Mouse (Mus musculus) hindbrain, embryonic 14.5 days (tissue): Measurements from ENCODE around the gene Vps37d. TPM values are rescaled to one million over a fixed set of nuclear protein-coding genes. Genes with fewer than 3 reads are reported as not detected.
"Not testable (repeated sequence)": the region's sequence is repeated elsewhere in the genome, so short reads cannot be mapped to it uniquely, and the experiment has no call there.

ENCODE experiments used
- ATAC-seq: fragments of 200-750 bp; cut with Nextera tagmentation; 2 replicates; pipeline ENCODE4 v1.8.0; 2017; ENCODE audit warnings: moderate number of reproducible peaks, mild to moderate bottlenecking, moderate TSS enrichment, moderate library complexity; ENCODE audit not compliant: low FRiP score
- DNase-seq: peaks from one replicate; pipeline ENCODE4 v3.0.0-alpha.2; 2015; ENCODE audit warnings: low spot score
- H3K27ac ChIP-seq: fragments of 300-500 bp; sonication (generic); 2 replicates; pipeline ENCODE4 v1.5.1; 2014; ENCODE audit warnings: mild to moderate bottlenecking, moderate library complexity
- H3K27me3 ChIP-seq: fragments of 300-500 bp; sonication (generic); 2 replicates; pipeline ENCODE4 v1.6.1; 2014; ENCODE audit warnings: mild to moderate bottlenecking, low read length, mixed read lengths; ENCODE audit not compliant: control insufficient read depth, insufficient read depth
- H3K36me3 ChIP-seq: fragments of 300-500 bp; sonication (generic); replicated peaks from 2 replicates; pipeline ENCODE4 v1.6.1; 2014; ENCODE audit not compliant: control insufficient read depth, insufficient read depth
- H3K4me1 ChIP-seq: fragments of 300-500 bp; sonication (generic); replicated peaks from 2 replicates; pipeline ENCODE4 v1.6.1; 2014; ENCODE audit warnings: antibody characterized with exemption, low read length, mixed read lengths; ENCODE audit not compliant: control insufficient read depth, insufficient read depth
- H3K4me2 ChIP-seq: fragments of 300-500 bp; sonication (generic); replicated peaks from 2 replicates; pipeline ENCODE4 v1.6.1; 2014; ENCODE audit warnings: mild to moderate bottlenecking, moderate library complexity
- H3K4me3 ChIP-seq: fragments of 300-500 bp; sonication (generic); replicated peaks from 2 replicates; pipeline ENCODE4 v1.5.1; 2014; ENCODE audit warnings: mild to moderate bottlenecking, low read length
- H3K9ac ChIP-seq: fragments of 300-500 bp; sonication (generic); 2 replicates; pipeline ENCODE4 v1.6.1; 2014
- H3K9me3 ChIP-seq: fragments of 300-500 bp; sonication (generic); 2 replicates; pipeline ENCODE4 v1.6.1; 2016; ENCODE audit warnings: low read length; ENCODE audit not compliant: control insufficient read depth
- WGBS: fragments of 180-500 bp; shearing (Covaris S2); extraction: QIAGEN DNeasy Blood & Tissue Kit; methylation state at CpG from one replicate; pipeline ENCODE4 v1.1.7; 2014; 5-methylcytosine and 5-hydroxymethylcytosine counted together
- polyA plus RNA-seq: library from polyadenylated mRNA; unstranded; fragments of >200 nt; fragmentation: Nextera tagmentation; extraction: Ambion mirVana; gene quantifications from 2 replicates; pipeline ENCODE4 v1.2.1, GENCODE M21; 2014

Gene Vps37d
- polyA plus RNA-seq, 1 experiment from 2014 or later, result 32.9 TPM

- peak within 1 kb of the TSS; percentile 94 for H3K4me2 ChIP-seq
- WGBS, result 76% methylated on average over 9 of the region's 9 CpGs
- H3K4me3 ChIP-seq, result peak within 1 kb of the TSS; percentile 96
- not testable (repeated sequence) for DNase-seq, ATAC-seq, H3K9me3 ChIP-seq, H3K27me3 ChIP-seq
- H3K36me3 ChIP-seq, result peaks cover 31% of the 10 kb centered on the region
- peaks cover 24% of the 10 kb centered on the region for H3K4me1 ChIP-seq
- peak within 1 kb of the TSS; percentile 51 for H3K27ac ChIP-seq
- peak within 1 kb of the TSS; percentile 76 for H3K9ac ChIP-seq
Observed at GRCm38 (mm10) chr5:135064909-135065446, 13.1 kb downstream of the Vps37d start, which contains the start of gene Bud23. Gene Bud23, minus strand, starts transcription at chr5:135064959.

- 1% methylated on average over 37 of the region's 40 CpGs for WGBS
- ATAC-seq (peak; percentile 22; the same call in 1 of the 2 replicates), DNase-seq (no peak)
- Histone ChIP-seq H3K27ac (peak overlapping the region; percentile 51), H3K4me2 (peak overlapping the region; percentile 94), H3K36me3 (peaks cover 37% of the 10 kb centered on the region), H3K9ac (peak overlapping the region; percentile 76), H3K9me3 (no peaks in the 10 kb centered on the region), H3K4me3 (peak overlapping the region; percentile 96), H3K27me3 (no peaks in the 10 kb centered on the region), H3K4me1 (peaks cover 24% of the 10 kb centered on the region)
Observed at GRCm38 (mm10) chr5:135064382-135064766, 13.7 kb downstream of the Vps37d start.

DNA sequence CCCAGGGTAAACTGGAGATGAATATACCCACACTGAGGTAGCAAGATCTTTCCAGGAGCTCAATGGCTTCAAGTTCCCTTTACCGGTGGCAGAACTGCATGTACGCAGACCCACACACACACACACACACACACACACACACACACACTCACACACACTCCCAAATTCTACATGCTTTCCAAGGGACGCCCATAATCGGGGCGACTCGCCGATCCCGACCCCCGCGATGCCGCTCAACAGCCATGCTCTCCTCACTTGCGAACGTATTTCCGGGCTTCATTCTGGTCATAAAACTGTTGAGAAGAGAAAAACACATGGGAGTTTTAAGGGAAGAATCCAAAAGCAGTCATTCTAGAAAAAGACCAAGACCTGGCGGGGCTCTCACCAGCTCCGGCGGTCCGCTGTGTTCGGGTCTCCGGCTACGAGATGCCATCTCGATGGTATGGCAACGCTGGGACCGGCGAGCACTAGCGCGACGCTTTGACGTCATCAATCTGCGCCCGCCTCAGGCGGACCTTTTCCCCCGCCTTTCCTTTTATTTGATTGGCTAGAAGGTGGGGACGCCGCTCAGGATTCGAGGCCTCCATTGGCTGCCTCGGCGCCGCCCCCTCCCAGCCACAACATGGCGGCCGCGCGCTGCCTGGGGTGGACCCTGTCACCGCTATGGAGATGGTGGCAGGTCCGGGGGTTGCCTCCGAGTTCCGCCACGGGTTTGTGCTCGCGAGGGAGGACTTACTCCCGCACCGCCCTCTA is 14.3 kb downstream of the Vps37d start, which contains the start of gene Dnajc30:
Gene Dnajc30 (plus strand): TSS at position 574 of the 753 bp plus-strand sequence.
- peak within 1 kb of the TSS; percentile 96 for H3K4me3 ChIP-seq
- peak within 1 kb of the TSS; percentile 51 for H3K27ac ChIP-seq
- H3K9me3 ChIP-seq, result no peaks in the 10 kb centered on the region
- H3K4me2 ChIP-seq, result peak within 1 kb of the TSS; percentile 94
- under 1% methylated on average over 47 of the region's 52 CpGs for WGBS
- no peaks in the 10 kb centered on the region for H3K27me3 ChIP-seq
- H3K4me1 ChIP-seq, result peaks cover 24% of the 10 kb centered on the region
- DNase-seq, result peak; percentile 99
- peaks cover 43% of the 10 kb centered on the region for H3K36me3 ChIP-seq
- peak within 1 kb of the TSS; percentile 76 for H3K9ac ChIP-seq
- peak; percentile 96 for ATAC-seq

DNA sequence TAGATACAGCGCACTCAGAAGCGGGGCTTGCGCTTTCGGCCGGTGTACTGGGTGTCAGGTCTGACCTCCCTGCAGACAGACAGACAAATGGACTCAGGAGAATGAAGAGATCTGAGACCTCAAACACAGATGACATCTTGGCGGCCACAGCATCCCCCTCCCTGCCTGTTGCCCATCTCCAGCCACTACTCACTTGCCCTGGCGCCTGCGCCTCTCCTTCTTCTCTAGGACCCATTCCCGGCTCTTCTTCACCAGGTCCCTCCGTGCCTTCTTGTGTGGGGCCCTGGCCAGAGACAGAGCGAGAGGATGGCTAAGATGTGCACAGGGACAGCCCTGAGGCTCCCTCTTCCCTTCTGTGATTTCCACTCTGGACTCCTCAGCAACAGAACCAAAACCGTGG is 24.7 kb downstream of the Vps37d start:
- H3K9me3 ChIP-seq, result no peaks in the 10 kb centered on the region
- DNase-seq, result no peak
- no peak overlapping the region for H3K4me2 ChIP-seq
- H3K9ac ChIP-seq, result no peak overlapping the region
- no peaks in the 10 kb centered on the region for H3K4me1 ChIP-seq
- 97% methylated on average over 12 of the region's 12 CpGs for WGBS
- H3K27me3 ChIP-seq, result no peaks in the 10 kb centered on the region
- peaks cover 74% of the 10 kb centered on the region for H3K36me3 ChIP-seq
- no peak overlapping the region for H3K4me3 ChIP-seq
- ATAC-seq, result no peak
- H3K27ac ChIP-seq, result no peak overlapping the region

DNA sequence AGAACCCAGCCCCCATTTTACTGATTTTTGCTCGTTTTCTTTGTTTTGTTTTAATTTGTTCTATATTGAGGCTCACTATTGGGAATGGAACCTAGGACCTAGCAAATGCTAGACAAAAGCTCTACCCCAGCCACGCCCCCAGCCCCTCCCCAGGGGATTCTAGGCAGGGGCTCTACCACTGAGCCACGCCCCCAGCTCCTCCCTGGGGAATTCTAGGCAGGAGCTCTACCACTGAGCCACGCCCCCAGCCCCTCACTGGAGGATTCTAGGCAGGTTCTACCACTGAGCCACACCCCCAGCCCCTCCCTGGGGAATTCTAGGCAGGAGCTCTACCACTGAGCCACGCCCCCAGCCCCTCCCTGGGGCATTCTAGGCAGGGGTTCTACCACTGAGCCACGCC is 28.8 kb downstream of the Vps37d start:
- peaks cover 63% of the 10 kb centered on the region for H3K36me3 ChIP-seq
- H3K9me3 ChIP-seq, H3K4me3 ChIP-seq, DNase-seq, H3K4me2 ChIP-seq, H3K27ac ChIP-seq, H3K4me1 ChIP-seq, H3K27me3 ChIP-seq, ATAC-seq, H3K9ac ChIP-seq: not testable (repeated sequence)
- WGBS, result 96% methylated on average over 6 of the region's 6 CpGs

DNA sequence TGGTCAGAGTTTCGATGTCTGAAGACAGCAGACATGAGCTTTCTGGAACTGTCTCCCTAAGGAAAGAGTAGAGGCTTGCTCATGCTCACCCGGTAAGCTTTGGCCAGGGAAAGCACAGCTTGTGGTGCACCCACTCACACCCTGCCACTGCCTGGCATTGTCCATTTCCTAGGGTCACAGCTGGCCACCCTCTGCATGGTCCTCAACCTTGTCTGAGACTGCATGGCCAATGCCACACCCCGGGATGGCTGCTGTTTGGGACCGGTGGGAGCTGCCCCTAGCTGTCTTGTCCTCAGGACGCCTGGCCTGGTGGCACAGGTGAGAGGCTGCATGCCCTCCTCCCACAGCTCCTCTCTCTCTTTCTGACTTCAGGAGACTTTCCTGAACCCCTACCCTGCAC is 29.5 kb downstream of the Vps37d start:
- Histone ChIP-seq H3K9me3 (no peaks in the 10 kb centered on the region), H3K9ac (no peak overlapping the region), H3K27me3 (no peaks in the 10 kb centered on the region), H3K4me1 (no peaks in the 10 kb centered on the region), H3K4me2 (no peak overlapping the region), H3K4me3 (no peak overlapping the region), H3K27ac (no peak overlapping the region), H3K36me3 (peaks cover 58% of the 10 kb centered on the region)
- ATAC-seq (no peak), DNase-seq (no peak)
- WGBS, result 92% methylated on average over 5 of the region's 5 CpGs

DNA sequence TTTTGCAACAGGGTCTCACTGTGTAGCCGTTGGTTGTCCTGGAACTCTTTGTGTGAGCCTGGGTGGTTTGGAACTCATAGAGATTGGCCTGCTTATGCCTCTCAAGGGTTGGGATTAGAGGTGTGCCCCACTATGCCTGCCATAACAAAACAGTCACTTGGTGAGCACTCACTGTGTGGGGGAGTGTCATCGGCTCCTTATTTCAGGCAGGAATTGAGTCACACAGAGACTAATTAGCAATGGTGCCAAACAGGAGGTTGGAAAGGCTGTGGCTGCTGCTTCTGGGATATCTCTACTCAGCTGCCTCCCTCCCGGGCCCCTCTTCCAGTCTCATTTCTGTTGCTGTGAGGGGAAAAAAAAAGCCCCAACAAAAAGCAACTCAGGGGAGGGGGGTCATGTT is 33.5 kb downstream of the Vps37d start:
- H3K27ac ChIP-seq, result no peak overlapping the region
- H3K4me1 ChIP-seq, result no peaks in the 10 kb centered on the region
- peaks cover 46% of the 10 kb centered on the region for H3K36me3 ChIP-seq
- no peak overlapping the region for H3K9ac ChIP-seq
- no peak for ATAC-seq
- H3K4me3 ChIP-seq, result no peak overlapping the region
- no peak overlapping the region for H3K4me2 ChIP-seq
- 95% methylated on average over 3 of the region's 3 CpGs for WGBS
- no peaks in the 10 kb centered on the region for H3K9me3 ChIP-seq
- H3K27me3 ChIP-seq, result no peaks in the 10 kb centered on the region
- DNase-seq, result no peak

DNA sequence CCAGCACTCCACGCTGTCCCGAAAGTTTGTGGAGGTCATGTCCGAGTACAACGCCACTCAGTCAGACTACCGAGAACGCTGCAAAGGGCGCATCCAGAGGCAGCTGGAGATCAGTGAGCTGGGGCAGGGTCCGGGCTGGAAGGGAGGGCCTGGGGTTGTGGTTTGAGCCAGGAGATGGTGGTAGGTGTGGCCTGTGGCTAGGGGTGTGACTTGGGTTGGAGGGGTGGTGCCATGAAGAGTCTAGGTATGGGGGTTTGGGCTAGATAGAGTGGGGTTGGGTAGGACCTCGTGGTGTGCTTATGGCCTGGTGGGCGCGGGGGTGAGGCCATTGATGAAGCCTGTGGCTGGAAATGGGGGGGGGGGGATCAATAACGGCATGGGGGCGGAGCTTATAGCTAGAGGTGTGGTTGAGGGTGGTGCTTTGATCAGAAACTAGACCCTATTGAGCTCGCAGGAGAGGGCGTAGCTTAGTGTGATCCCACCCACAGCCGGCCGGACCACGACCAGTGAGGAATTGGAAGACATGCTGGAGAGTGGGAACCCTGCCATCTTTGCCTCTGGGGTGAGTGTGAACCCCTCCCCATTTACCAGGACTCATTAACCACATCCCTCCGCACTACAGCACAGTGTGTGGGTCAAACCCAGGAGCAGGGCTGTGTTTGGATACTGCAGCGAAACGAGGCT is 35.8 kb downstream of the Vps37d start:
- peaks cover 41% of the 10 kb centered on the region for H3K36me3 ChIP-seq
- H3K9me3 ChIP-seq, result no peaks in the 10 kb centered on the region
- WGBS, result 22% methylated on average over 21 of the region's 21 CpGs
- no peak overlapping the region for H3K4me3 ChIP-seq
- H3K27ac ChIP-seq, result no peak overlapping the region
- H3K4me1 ChIP-seq, result no peaks in the 10 kb centered on the region
- DNase-seq (no peak), ATAC-seq (no peak)
- H3K27me3 ChIP-seq, result no peaks in the 10 kb centered on the region
- no peak overlapping the region for H3K9ac ChIP-seq
- H3K4me2 ChIP-seq, result no peak overlapping the region

DNA sequence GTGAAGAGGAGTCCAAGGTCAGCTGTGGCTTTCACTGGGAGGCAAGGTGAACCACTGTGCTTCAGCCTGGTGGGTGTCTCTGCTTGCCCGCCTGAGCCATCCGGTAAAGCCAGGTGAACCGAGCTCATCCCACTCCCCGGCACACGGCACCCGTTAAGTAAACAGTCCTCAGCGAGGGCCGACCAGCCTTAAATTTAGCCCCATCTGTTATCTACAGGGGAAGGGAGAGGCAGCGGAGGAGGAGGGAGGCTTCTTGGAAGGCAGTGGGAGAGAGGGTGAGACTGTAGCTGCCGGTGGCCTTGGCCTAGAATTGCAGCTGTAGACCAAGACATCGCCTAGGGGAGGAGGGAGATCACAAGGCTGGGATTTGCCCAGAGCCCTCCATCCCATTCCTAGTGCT is 37.3 kb downstream of the Vps37d start:
- no peak overlapping the region for H3K4me2 ChIP-seq
- no peak overlapping the region for H3K27ac ChIP-seq
- ATAC-seq (no peak), DNase-seq (no peak)
- no peaks in the 10 kb centered on the region for H3K4me1 ChIP-seq
- 82% methylated on average over 11 of the region's 11 CpGs for WGBS
- H3K9me3 ChIP-seq, result no peaks in the 10 kb centered on the region
- no peak overlapping the region for H3K9ac ChIP-seq
- no peaks in the 10 kb centered on the region for H3K27me3 ChIP-seq
- H3K4me3 ChIP-seq, result no peak overlapping the region
- H3K36me3 ChIP-seq, result peaks cover 32% of the 10 kb centered on the region
